ENCODE assay signal across 13 mouse cellular contexts in the genomic region with DNA sequence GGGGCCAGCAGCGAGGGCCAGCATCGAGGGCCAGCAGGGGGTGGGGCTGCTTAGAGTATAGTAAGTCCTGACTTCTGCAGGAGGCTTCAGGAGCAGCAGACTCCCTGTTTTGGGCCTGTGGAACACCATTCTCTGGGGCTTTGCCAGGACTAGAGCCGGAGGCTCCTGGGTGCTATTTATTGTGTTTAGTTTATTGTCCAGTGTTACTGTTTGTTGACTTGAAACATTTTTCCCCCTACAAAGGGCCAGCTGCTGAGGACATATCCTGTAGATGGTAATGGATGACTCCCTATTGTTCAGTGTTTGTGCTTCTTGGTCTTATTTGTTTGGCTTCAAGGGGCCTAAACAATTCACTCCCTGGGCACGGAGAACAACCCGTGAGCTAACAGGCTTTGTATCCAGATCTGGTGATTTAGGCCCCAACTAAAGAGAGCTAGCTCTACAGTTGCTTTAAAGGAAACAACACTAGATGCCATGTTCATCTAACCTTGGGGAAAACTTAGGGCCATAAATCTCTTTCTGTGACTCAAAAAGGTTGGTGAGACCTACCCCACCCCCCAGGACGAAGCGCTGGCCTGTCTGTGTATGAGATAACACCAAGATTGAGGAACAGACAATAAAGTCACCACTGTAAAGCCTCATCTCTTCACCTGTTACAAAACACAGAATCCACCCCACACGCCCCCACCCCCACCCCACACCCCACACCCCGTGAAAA.
DNase-seq lines count a peak whose midpoint lies in the region; ATAC-seq lines count a peak whose summit lies in the region.
"Had no signal": no experiment of that assay in that cellular context is flagged by ENCODE, and none has a peak within 500 bp of the region (broad histone marks: within the 10 kb centered on the region; RNA-seq: fewer than 3 reads in every experiment).

No protein-coding gene starts in this region.

- H3K9me3 ChIP-seq in forebrain, embryonic 10.5 days: no peaks in the 10 kb centered on the region
- no peaks in the 10 kb centered on the region for H3K9me3 ChIP-seq in forebrain, embryonic 12.5 days
- H3K9me3 ChIP-seq in liver, embryonic 12.5 days (replicated peaks): no peaks in the 10 kb centered on the region
- no peaks in the 10 kb centered on the region for H3K9me3 ChIP-seq in kidney, embryonic 16.5 days (ENCODE audit: low read length)
- H3K9me3 ChIP-seq: embryonic facial prominence, embryonic 12.5 days had no signal

- no peak overlapping the region for H3K4me2 ChIP-seq in forebrain, embryonic 12.5 days
- no peak overlapping the region for H3K4me2 ChIP-seq in liver, embryonic 12.5 days
- no peak overlapping the region for H3K4me2 ChIP-seq in kidney, embryonic 16.5 days (replicated peaks; ENCODE audit: low read depth, low read length)
- H3K4me2 ChIP-seq: embryonic facial prominence, embryonic 12.5 days had no signal

- H3K27ac ChIP-seq in forebrain, embryonic 10.5 days: 0 out of 2 replicates have a peak overlapping the region, but pooled peaks have one; percentile 20
- H3K27ac ChIP-seq in forebrain, embryonic 12.5 days: no peak overlapping the region
- peak overlapping the region; percentile 32; the same call in 1 of the 2 replicates for H3K27ac ChIP-seq in liver, embryonic 12.5 days
- peak overlapping the region; percentile 83 for H3K27ac ChIP-seq in kidney, embryonic 16.5 days (ENCODE audit: low read length)
- H3K27ac ChIP-seq: embryonic facial prominence, embryonic 12.5 days had no signal

- no peak overlapping the region for H3K9ac ChIP-seq in forebrain, embryonic 12.5 days
- no peak overlapping the region for H3K9ac ChIP-seq in liver, embryonic 12.5 days
- no peak overlapping the region for H3K9ac ChIP-seq in kidney, embryonic 16.5 days (replicated peaks; ENCODE audit: low read length)
- H3K9ac ChIP-seq: embryonic facial prominence, embryonic 12.5 days had no signal

- WGBS in forebrain, embryonic 10.5 days: 79% methylated on average over 9 of the region's 9 CpGs
- 82% methylated on average over 9 of the region's 9 CpGs for WGBS in forebrain, embryonic 12.5 days
- 44% methylated on average over 9 of the region's 9 CpGs for WGBS in liver, embryonic 12.5 days (ENCODE audit: insufficient replicate concordance)
- 70% methylated on average over 9 of the region's 9 CpGs for WGBS in kidney, embryonic 16.5 days

- no peaks in the 10 kb centered on the region for H3K27me3 ChIP-seq in forebrain, embryonic 10.5 days (ENCODE audit: poor library complexity, severe bottlenecking)
- H3K27me3 ChIP-seq in forebrain, embryonic 12.5 days: no peaks in the 10 kb centered on the region
- H3K27me3 ChIP-seq in liver, embryonic 12.5 days (replicated peaks): 0 out of 2 replicates have a peak, but pooled peaks cover 5% of the 10 kb centered on the region
- H3K27me3 ChIP-seq in kidney, embryonic 16.5 days (ENCODE audit: insufficient read depth, low read length): no peaks in the 10 kb centered on the region
- H3K27me3 ChIP-seq: embryonic facial prominence, embryonic 12.5 days; Patski had no signal

- H3K4me1 ChIP-seq in forebrain, embryonic 10.5 days: peaks cover 3% of the 10 kb centered on the region; the same call in 1 of the 2 replicates
- H3K4me1 ChIP-seq in forebrain, embryonic 12.5 days: no peaks in the 10 kb centered on the region
- H3K4me1 ChIP-seq in liver, embryonic 12.5 days: peaks cover 23% of the 10 kb centered on the region
- no peaks in the 10 kb centered on the region for H3K4me1 ChIP-seq in kidney, embryonic 16.5 days (ENCODE audit: insufficient read depth, low read length)

- ATAC-seq in forebrain, embryonic 12.5 days (ENCODE audit: low FRiP score): no peak
- ATAC-seq in liver, embryonic 12.5 days: no peak
- peak; percentile 46; the same call in 1 of the 2 replicates for ATAC-seq in kidney, embryonic 16.5 days (ENCODE audit: low FRiP score, low TSS enrichment)
- ATAC-seq: Patski had no signal

- DNase-seq in forebrain, embryonic 10.5 days (ENCODE audit: extremely low spot score, low spot score): no peak
- no peak for DNase-seq in liver
- DNase-seq in lung, postnatal 36 days: peak; percentile 70
- DNase-seq in left cerebral cortex, adult 8-10 months (ENCODE audit: low spot score in 2 of 2): no peak
- DNase-seq in thymus, adult 18-20 months: no peak
- DNase-seq: midbrain, embryonic 14.5 days; right cerebral cortex, adult 18-20 months; thymus, adult 2 months had no signal

- H3K36me3 ChIP-seq in forebrain, embryonic 10.5 days (replicated peaks): no peaks in the 10 kb centered on the region
- H3K36me3 ChIP-seq in forebrain, embryonic 12.5 days (replicated peaks): no peaks in the 10 kb centered on the region
- H3K36me3 ChIP-seq in liver, embryonic 12.5 days: no peaks in the 10 kb centered on the region
- no peaks in the 10 kb centered on the region for H3K36me3 ChIP-seq in kidney, embryonic 16.5 days (ENCODE audit: insufficient read depth, low read length)
- H3K36me3 ChIP-seq: embryonic facial prominence, embryonic 12.5 days had no signal

- H3K4me3 ChIP-seq in forebrain, embryonic 10.5 days: no peak overlapping the region
- H3K4me3 ChIP-seq in forebrain, embryonic 12.5 days (replicated peaks): no peak overlapping the region
- no peak overlapping the region for H3K4me3 ChIP-seq in liver, embryonic 12.5 days
- no peak overlapping the region for H3K4me3 ChIP-seq in kidney, embryonic 16.5 days (ENCODE audit: low read length)
- H3K4me3 ChIP-seq: embryonic facial prominence, embryonic 12.5 days had no signal
